Mouse (Mus musculus) c-Kit-positive CD71-positive TER-119-positive erythroid progenitor cells, embryonic 14.5 days (primary cell): ENCODE measurements around the gene Fmn2.

ENCODE experiments used
- DNase-seq: peaks from one replicate; pipeline ENCODE4 v3.0.0-alpha.2; 2013; ENCODE audit warnings: low spot score

The Fmn2 gene

DNA sequence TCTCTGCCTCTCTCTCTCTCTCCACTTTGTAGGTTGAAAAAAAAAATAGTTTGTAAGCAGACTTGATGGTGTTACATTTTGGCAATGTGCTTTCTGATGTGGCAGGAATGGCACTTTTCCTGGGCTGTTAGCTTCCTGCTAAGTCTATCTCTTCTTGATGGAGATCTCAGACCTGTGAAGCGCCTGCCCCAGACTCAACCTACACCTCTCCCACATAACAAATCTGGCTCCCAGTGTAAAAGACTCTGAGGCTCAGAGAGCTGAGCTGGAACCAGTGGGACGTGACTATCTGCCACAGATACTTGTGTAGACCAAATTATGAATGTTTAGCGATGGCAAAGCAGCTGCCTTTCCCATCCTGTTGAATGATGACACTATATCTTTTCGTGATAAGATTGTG lies 310.2 kb downstream of the Fmn2 start:
- no peak for DNase-seq

DNA sequence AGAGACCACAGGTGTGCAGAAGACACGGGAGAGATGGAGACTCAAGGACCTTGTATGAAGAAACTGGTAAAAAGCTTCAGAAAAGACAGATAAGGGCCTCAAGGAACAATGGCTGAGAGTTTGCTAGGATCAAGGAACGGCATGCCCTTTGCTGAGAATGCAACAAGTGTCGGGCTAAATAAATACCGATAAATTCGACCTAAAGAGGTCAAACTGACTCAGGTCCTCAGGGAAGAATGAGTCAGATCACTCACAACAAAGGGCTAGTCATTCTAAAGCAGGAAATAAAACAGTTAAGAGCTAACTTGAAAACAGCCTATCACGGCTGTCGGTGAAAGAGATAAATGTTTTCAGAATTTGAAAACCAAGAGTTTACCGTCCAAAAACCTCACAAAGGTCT lies 324.9 kb downstream of the Fmn2 start:
- no peak for DNase-seq

DNA sequence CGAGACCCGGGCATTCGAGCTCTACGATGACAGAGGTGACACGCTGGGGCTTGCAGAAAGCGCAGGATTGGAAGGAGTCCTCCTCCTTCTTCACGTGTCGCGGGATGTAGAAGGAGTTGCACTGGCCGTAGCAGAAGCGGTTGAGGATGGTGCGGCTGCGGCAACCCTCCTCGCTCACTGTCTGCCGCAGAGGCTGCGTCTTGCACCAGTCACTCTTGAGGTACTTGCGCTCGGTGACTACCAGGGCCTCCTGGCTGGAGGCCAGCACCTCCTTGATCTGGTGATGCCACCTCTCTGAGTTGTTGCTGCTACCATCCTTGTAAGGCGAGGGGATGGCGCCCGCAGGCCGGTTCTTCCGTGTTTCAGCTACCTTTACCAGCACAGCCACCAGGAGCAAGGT lies 335.2 kb downstream of the Fmn2 start:
- DNase-seq, result no peak

DNA sequence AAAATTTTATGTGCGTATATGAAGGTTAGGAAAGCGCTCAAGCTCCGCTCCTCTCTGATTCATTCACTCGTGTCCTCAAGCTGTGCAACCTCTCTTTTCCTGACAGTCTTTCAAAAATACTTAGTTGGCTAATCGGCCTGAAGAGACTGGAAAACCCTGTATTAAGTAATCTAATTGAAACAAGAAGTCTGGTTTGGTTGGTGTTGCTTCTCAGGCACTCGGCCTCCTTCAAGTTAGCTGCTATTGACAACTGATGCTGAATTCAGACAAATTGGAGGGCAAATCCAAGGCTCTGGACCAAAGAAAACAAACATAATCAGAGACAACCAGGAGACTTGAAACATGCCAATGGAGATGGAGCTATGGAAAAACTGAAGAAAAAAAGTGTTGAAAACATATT lies 343.2 kb downstream of the Fmn2 start:
- DNase-seq, result no peak

DNA sequence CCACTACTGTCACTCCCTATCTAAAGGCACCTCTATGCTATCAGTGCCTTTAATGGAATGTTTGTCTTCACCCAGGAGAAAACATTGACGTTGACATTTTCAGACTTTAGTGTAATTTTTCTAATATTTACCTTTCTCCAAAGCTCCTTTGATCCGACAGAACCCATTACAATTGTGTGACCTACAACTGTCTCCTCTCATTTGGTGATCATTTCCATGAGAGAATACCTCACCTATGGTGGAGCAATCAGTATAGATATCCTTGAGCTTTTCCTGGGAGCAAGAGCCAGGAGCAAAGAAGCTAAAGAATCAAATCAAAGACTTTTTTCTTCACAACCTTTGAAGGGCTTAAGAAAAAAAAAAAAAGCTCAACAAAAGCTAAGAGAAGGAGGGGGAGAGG lies 354.6 kb downstream of the Fmn2 start:
- DNase-seq, result no peak

DNA sequence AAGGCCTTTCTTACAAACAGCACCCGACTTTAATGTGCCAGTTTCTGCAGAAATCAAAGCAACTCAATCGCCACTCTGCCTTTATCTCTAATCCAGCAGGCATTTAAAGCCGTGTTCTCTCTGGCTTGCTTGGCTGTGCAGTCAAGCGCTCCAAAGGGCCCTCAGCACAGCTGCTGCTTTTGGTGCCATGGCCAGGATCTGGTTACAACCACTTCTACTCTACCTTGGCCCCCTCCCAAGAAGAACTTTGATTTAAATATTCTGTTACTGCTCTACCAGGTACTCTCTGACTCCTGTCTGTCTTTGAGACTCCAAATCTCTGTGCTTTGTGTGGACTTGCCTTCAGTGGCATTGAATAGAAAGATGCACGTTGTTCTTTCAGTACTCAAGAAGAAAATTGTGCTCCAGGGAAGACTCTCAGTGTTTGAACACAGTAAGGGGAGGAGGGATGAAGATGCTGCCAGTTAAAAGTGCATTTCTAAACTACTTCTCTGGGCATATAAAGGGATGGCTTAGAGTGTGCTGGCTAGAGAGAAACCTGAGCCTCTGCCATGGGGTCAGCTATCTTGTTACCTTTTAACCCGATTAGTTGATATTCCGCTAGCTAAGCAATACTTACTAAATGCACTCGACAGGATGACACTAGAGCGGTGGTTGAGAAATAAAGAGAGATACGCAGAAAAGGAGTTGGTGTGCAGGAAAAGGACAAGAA lies 358.9 kb downstream of the Fmn2 start:
- no peak for DNase-seq
